Mouse (Mus musculus): ENCODE data around the gene Qtrt2.

GRCm38 (mm10) chr16:43922630-43923029 lies 4.0 kb downstream of the Qtrt2 start:
- TF ChIP-seq CTCF (IDR thresholded peaks at IDR 0.05), result no peak
- no peak for TF ChIP-seq EP300 (IDR thresholded peaks at IDR 0.05)
